Mouse (Mus musculus): ENCODE measurements around the gene Ispd. TPM values are rescaled to one million over a fixed set of nuclear protein-coding genes. Genes with fewer than 3 reads are reported as not detected.
A peak's percentile ranks its signal among the peaks of the same experiment; 100 is the strongest.

Ispd gene
- polyA plus RNA-seq, 1 experiment from 2014 or later, result 13.9 TPM

DNA sequence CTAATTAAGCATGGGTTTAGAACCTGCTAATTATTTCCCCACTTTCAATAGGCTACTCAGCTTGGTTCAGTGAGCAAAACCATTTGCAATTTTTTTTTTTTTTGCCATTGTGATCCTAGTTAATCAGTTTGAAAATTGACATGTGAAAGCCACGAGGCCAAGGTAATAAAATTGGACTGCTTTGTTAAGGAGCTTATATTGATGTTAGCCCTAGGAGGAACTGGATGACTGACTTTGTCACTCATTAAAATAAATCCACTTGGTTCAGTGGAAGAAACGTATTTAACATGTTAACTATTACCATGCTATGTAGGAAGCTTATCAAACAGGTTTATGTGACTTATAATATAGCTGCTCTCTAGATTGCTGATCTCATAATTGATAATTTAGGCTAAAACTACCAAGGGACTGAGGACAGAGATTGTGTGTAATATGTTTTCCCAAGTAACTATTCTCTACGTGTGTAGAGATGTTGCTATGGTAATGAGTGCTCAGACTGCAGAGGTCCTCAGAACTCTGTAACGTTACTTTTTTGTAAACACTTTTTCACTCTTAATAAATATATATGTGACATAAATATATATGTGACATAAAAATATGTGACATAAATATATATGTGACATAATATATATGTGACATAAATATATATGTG lies 150.3 kb downstream of the Ispd start:
- H3K4me2 ChIP-seq (ENCODE audit: low read length), result no peak overlapping the region
- no peak for ATAC-seq
- no peaks in the 10 kb centered on the region for H3K36me3 ChIP-seq (ENCODE audit: control insufficient read depth, insufficient read depth, low read length)
- H3K4me1 ChIP-seq (ENCODE audit: control insufficient read depth, insufficient read depth, low read depth, low read length), result no peaks in the 10 kb centered on the region
- H3K4me3 ChIP-seq (ENCODE audit: low read length), result no peak overlapping the region
- WGBS, result 52% methylated on average over 4 of the region's 4 CpGs
- no peaks in the 10 kb centered on the region for H3K9me3 ChIP-seq (ENCODE audit: control insufficient read depth, low read length)
- no peaks in the 10 kb centered on the region for H3K27me3 ChIP-seq (replicated peaks; ENCODE audit: control insufficient read depth, insufficient read depth, low read length)
- H3K27ac ChIP-seq (ENCODE audit: low read depth, low read length), result no peak overlapping the region
- no peak overlapping the region for H3K9ac ChIP-seq (ENCODE audit: low read depth, low read length)

DNA sequence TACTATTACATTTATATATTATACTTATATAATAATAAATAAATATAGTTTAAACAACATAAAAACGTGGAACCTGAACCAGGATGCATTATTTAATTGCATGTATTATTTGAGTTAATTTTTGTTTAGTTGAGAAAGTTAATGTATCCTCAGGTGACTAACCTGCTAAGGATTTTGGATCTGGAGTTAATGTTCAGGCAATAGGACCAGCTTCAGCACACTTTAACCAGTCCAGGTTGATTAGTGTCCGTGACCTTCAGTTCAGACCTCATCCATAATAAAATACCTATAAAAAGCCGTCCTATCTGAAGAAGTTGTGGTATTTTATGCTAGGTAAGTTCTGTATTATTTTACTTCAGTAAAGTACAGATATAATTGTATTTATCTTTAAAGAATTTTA lies 151.3 kb downstream of the Ispd start:
- H3K4me1 ChIP-seq (ENCODE audit: control insufficient read depth, insufficient read depth, low read depth, low read length), result no peaks in the 10 kb centered on the region
- no peaks in the 10 kb centered on the region for H3K36me3 ChIP-seq (ENCODE audit: control insufficient read depth, insufficient read depth, low read length)
- ATAC-seq, result no peak
- no peaks in the 10 kb centered on the region for H3K27me3 ChIP-seq (replicated peaks; ENCODE audit: control insufficient read depth, insufficient read depth, low read length)
- no peak overlapping the region for H3K27ac ChIP-seq (ENCODE audit: low read depth, low read length)
- no peak overlapping the region for H3K4me2 ChIP-seq (ENCODE audit: low read length)
- H3K9me3 ChIP-seq (ENCODE audit: control insufficient read depth, low read length), result no peaks in the 10 kb centered on the region
- H3K4me3 ChIP-seq (ENCODE audit: low read length), result no peak overlapping the region
- 88% methylated on average over 3 of the region's 3 CpGs for WGBS
- H3K9ac ChIP-seq (ENCODE audit: low read depth, low read length), result no peak overlapping the region

DNA sequence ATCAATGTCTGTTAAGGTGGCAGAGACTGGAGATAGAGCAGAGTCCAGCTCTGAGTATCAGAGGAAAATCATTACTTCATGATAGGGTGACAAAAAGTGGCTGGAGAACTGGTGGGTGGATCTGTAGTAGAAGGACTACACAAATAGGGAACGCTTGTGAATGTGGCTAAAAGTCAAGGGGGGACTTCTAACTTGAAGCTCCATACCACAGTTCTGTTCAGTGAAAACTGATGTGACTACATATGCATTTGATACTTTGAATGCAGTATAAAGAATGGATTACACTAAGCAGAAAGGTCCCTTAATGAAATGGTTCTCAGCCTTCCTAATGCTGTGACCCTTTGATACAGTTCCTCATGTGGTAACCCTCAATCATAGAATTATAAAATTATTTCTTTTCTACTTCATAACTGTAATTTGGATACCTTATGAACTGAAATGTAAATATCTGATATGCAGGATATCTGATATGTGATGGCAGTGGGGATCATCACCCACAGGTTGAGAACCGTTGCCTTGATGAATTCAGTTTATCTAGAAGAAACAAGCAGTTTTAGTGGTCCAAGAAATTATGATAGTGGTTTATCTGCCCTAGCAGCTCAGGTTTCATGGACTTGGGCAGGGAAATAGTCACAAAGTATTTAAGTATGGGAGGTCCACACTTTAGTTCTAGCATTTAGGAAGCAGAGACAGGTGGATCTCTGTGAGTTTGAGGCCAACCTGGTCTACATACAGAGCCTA lies 152.1 kb downstream of the Ispd start:
- H3K4me3 ChIP-seq (ENCODE audit: low read length), result no peak overlapping the region
- H3K4me1 ChIP-seq (ENCODE audit: control insufficient read depth, insufficient read depth, low read depth, low read length), result no peaks in the 10 kb centered on the region
- H3K27ac ChIP-seq (ENCODE audit: low read depth, low read length), result no peak overlapping the region
- no peak overlapping the region for H3K9ac ChIP-seq (ENCODE audit: low read depth, low read length)
- WGBS, result 90% methylated on average over 2 of the region's 2 CpGs
- H3K9me3 ChIP-seq (ENCODE audit: control insufficient read depth, low read length), result no peaks in the 10 kb centered on the region
- no peaks in the 10 kb centered on the region for H3K27me3 ChIP-seq (replicated peaks; ENCODE audit: control insufficient read depth, insufficient read depth, low read length)
- no peaks in the 10 kb centered on the region for H3K36me3 ChIP-seq (ENCODE audit: control insufficient read depth, insufficient read depth, low read length)
- ATAC-seq, result no peak
- no peak overlapping the region for H3K4me2 ChIP-seq (ENCODE audit: low read length)

DNA sequence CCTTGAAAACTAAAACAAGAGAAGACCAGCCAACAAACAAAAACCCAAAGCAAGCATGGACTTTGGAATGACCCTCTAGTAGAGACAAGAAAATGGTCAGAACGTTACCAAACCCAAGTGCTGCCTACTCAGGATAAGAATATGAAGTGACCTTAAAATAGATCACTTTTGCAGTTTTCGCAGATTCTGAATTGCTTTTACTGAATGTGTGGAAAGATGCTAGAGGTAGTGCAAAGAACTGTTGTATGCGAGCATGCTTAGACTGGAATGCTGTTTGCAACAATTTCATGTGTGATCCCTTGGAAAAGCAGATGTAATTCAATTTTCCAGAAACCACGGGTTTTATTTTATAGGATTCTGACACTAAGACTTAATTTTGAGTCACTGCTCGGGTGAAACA lies 153.3 kb downstream of the Ispd start:
- no peak for ATAC-seq
- Histone ChIP-seq H3K9ac (ENCODE audit: low read depth, low read length) (no peak overlapping the region), H3K4me3 (ENCODE audit: low read length) (no peak overlapping the region), H3K4me1 (ENCODE audit: control insufficient read depth, insufficient read depth, low read depth, low read length) (no peaks in the 10 kb centered on the region), H3K4me2 (ENCODE audit: low read length) (no peak overlapping the region), H3K27ac (ENCODE audit: low read depth, low read length) (no peak overlapping the region), H3K27me3 (replicated peaks; ENCODE audit: control insufficient read depth, insufficient read depth, low read length) (no peaks in the 10 kb centered on the region), H3K9me3 (ENCODE audit: control insufficient read depth, low read length) (no peaks in the 10 kb centered on the region), H3K36me3 (ENCODE audit: control insufficient read depth, insufficient read depth, low read length) (no peaks in the 10 kb centered on the region)
- 93% methylated on average over 5 of the region's 5 CpGs for WGBS

DNA sequence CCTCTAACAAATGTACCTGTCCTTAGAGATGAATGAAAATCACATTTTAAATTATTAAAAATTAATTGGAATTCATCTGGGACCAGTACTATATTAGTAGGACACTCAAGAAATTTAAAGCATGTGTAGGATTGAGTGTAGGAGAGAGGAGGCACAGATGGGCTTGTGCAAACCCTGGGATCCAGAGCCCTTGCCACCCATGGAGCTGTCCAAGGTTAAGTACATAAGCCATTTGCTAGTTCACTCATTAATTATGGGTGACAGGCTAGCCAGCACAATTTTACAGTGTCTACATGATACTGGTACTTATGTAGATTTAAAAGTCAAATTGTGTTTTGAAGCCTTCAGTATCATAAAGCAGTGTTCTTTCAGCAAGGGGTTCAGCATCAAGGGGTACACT lies 164.1 kb downstream of the Ispd start:
- Histone ChIP-seq H3K27me3 (replicated peaks; ENCODE audit: control insufficient read depth, insufficient read depth, low read length) (no peaks in the 10 kb centered on the region), H3K4me2 (ENCODE audit: low read length) (no peak overlapping the region), H3K27ac (ENCODE audit: low read depth, low read length) (no peak overlapping the region), H3K4me3 (ENCODE audit: low read length) (no peak overlapping the region), H3K9me3 (ENCODE audit: control insufficient read depth, low read length) (no peaks in the 10 kb centered on the region), H3K4me1 (ENCODE audit: control insufficient read depth, insufficient read depth, low read depth, low read length) (no peaks in the 10 kb centered on the region), H3K36me3 (ENCODE audit: control insufficient read depth, insufficient read depth, low read length) (no peaks in the 10 kb centered on the region), H3K9ac (ENCODE audit: low read depth, low read length) (no peak overlapping the region)
- ATAC-seq, result no peak

DNA sequence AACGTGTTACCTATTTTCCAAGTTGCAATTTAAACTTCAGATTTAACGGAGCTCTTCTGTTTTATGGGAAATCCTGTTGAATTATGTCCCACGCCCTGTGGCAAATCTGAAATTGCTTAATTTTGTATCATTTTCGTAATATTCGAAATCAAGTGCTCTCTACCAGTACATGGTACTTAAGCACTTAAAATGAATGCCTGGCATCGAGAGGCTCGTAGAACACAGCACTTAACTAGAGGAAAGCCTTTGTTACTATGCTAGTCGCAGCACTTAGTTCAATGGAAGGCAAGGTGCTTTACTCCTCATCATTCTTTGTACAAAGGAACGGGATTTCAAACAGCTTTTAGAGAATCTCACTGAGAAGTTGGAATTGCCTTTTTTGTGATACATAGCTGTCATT lies 168.2 kb downstream of the Ispd start:
- H3K9me3 ChIP-seq (ENCODE audit: control insufficient read depth, low read length), result no peaks in the 10 kb centered on the region
- WGBS, result 90% methylated on average over 9 of the region's 9 CpGs
- H3K4me2 ChIP-seq (ENCODE audit: low read length), result no peak overlapping the region
- no peak overlapping the region for H3K9ac ChIP-seq (ENCODE audit: low read depth, low read length)
- H3K27ac ChIP-seq (ENCODE audit: low read depth, low read length), result no peak overlapping the region
- no peaks in the 10 kb centered on the region for H3K4me1 ChIP-seq (ENCODE audit: control insufficient read depth, insufficient read depth, low read depth, low read length)
- no peaks in the 10 kb centered on the region for H3K27me3 ChIP-seq (replicated peaks; ENCODE audit: control insufficient read depth, insufficient read depth, low read length)
- H3K36me3 ChIP-seq (ENCODE audit: control insufficient read depth, insufficient read depth, low read length), result no peaks in the 10 kb centered on the region
- no peak overlapping the region for H3K4me3 ChIP-seq (ENCODE audit: low read length)
- no peak for ATAC-seq

DNA sequence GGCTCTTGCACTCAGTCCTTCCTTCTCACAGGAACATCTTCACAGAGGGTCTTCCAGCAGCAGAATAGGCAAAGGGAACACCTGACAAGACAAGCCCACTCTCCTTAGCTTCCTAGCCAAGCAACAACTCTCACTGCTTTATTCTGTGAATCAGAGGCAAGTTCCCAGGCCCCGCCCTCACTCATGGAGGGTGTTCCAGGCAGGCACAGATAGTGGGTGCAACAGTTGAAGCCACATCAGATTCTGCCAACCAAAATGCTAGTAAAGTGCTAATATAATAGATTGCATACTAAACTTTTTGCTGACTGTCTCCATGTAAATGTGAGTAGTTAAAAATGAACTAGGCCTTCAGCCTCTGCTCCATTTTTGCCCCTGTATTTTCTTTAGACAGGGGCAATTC lies 173.4 kb downstream of the Ispd start:
- no peaks in the 10 kb centered on the region for H3K4me1 ChIP-seq (ENCODE audit: control insufficient read depth, insufficient read depth, low read depth, low read length)

DNA sequence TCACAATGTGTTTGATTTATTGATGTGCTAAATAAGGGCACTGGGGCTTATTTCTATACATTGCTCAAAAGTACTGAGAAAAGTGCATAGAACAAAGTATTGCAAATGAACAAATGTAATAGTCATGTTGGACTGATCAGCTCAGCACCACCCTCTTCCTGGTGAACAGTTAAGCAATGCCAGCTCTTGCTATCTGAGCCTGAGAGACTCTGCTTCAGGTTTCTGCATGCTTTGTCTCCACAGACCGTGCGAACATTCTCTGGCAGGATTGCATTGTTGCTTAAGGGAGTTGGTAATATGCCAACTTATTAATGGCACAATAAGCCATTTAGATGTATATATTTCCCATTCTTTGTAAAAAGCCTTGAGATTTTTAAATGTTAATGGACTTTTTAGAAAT lies 182.9 kb downstream of the Ispd start:
- Histone ChIP-seq H3K9me3 (ENCODE audit: control insufficient read depth, low read length) (no peaks in the 10 kb centered on the region), H3K9ac (ENCODE audit: low read depth, low read length) (no peak overlapping the region), H3K4me2 (ENCODE audit: low read length) (no peak overlapping the region), H3K4me3 (ENCODE audit: low read length) (no peak overlapping the region), H3K4me1 (ENCODE audit: control insufficient read depth, insufficient read depth, low read depth, low read length) (no peaks in the 10 kb centered on the region), H3K27ac (ENCODE audit: low read depth, low read length) (no peak overlapping the region), H3K36me3 (ENCODE audit: control insufficient read depth, insufficient read depth, low read length) (no peaks in the 10 kb centered on the region), H3K27me3 (replicated peaks; ENCODE audit: control insufficient read depth, insufficient read depth, low read length) (no peaks in the 10 kb centered on the region)
- 47% methylated on average over 2 of the region's 2 CpGs for WGBS
- peak; percentile 64; the same call in 1 of the 2 replicates for ATAC-seq

More for the DNA sequence above, 173.4 kb downstream of the Ispd start:
- WGBS, result 95% methylated on average over 1 of the region's 1 CpGs
- Histone ChIP-seq H3K27ac (ENCODE audit: low read depth, low read length) (no peak overlapping the region), H3K27me3 (replicated peaks; ENCODE audit: control insufficient read depth, insufficient read depth, low read length) (no peaks in the 10 kb centered on the region), H3K9ac (ENCODE audit: low read depth, low read length) (no peak overlapping the region), H3K36me3 (ENCODE audit: control insufficient read depth, insufficient read depth, low read length) (no peaks in the 10 kb centered on the region), H3K4me3 (ENCODE audit: low read length) (no peak overlapping the region), H3K4me2 (ENCODE audit: low read length) (no peak overlapping the region), H3K9me3 (ENCODE audit: control insufficient read depth, low read length) (no peaks in the 10 kb centered on the region)
- no peak for ATAC-seq

DNA sequence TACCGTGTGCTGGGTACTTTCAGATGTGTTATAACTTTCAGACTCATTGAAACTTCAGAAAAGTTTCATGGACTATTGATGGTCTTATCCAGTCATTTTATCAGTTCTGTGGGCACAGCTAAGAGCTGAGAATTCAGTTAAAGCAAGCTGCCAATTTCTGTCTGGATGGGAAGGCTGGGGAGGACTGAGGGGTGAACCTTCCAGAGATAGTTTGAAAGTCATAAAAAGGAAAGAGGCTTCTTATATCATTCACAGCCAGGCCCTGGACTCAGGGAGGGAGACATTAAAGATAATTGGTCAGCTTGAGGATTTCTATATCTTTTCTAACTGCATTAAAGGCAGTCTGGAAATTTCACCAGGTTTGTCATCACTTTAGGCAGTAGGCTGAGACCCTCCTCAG lies 185.7 kb downstream of the Ispd start:
- H3K9ac ChIP-seq (ENCODE audit: low read depth, low read length), result no peak overlapping the region

More for the DNA sequence above, 185.7 kb downstream of the Ispd start:
- Histone ChIP-seq H3K36me3 (ENCODE audit: control insufficient read depth, insufficient read depth, low read length) (no peaks in the 10 kb centered on the region), H3K4me1 (ENCODE audit: control insufficient read depth, insufficient read depth, low read depth, low read length) (no peaks in the 10 kb centered on the region), H3K4me3 (ENCODE audit: low read length) (no peak overlapping the region), H3K9me3 (ENCODE audit: control insufficient read depth, low read length) (no peaks in the 10 kb centered on the region), H3K4me2 (ENCODE audit: low read length) (no peak overlapping the region), H3K27ac (ENCODE audit: low read depth, low read length) (no peak overlapping the region), H3K27me3 (replicated peaks; ENCODE audit: control insufficient read depth, insufficient read depth, low read length) (no peaks in the 10 kb centered on the region)
- no peak for ATAC-seq
- 91% methylated on average over 1 of the region's 1 CpGs for WGBS
